Mouse (Mus musculus): ENCODE measurements around the gene 4922502D21Rik. TPM values are rescaled to one million over a fixed set of nuclear protein-coding genes. Genes with fewer than 3 reads are reported as not detected.
A peak's percentile ranks its signal among the peaks of the same experiment; 100 is the strongest.

4922502D21Rik gene
- polyA plus RNA-seq (2016; fragmentation: Nextera tagmentation; extraction: Ambion mirVana): not detected in 2 replicates

DNA sequence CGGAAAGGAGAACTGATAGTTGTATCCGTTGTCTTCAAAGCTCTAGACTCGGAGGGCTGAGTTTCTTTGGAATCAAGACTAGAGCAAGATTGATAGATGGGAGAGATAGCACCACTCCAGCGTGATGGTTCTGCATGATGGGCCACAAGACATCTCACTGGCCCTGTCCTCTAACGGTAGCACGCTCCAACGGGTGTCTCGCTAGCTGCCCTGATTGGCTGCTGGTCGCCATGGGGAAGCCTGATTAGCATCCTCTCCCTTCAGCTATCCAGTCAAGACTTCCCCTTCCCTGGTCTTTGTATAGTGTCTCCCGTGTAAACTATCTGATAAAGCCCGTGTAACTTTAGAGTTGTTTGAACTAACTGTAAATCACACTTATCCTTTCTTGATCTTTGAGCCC lies at the start of gene 4922502D21Rik:
Gene 4922502D21Rik, minus strand, starts transcription at position 187 of the 400 bp plus-strand sequence.
- ATAC-seq: no peak
- Histone ChIP-seq H3K9ac (no peak within 1 kb of the TSS), H3K4me3 (no peak within 1 kb of the TSS), H3K36me3 (no peaks in the 10 kb centered on the region), H3K27me3 (replicated peaks) (no peaks in the 10 kb centered on the region), H3K9me3 (replicated peaks) (no peaks in the 10 kb centered on the region), H3K27ac (no peak within 1 kb of the TSS), H3K4me2 (no peak within 1 kb of the TSS), H3K4me1 (no peaks in the 10 kb centered on the region)
- 45% methylated on average over 11 of the region's 11 CpGs for WGBS (ENCODE audit: insufficient replicate concordance)

DNA sequence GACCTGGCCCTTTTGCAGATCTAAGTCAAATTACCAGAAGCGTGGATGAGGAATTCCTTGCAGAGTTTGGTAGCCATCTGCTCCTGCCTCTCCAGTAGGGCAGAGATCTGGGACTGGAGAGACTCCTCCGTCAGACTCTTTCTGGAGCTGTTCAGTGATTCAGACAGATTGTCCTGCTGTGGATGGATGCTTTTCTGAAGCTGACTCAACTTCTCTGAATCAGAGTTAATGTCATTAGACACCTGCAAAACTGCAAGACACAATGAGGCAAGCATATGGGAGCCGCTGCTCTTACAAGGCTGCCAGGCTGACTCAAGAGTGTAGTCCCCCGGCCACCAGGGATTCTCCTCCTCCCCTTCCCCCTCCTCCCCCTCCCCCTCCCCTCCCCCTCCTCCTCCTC lies 48.9 kb upstream of the 4922502D21Rik start:
- H3K4me2 ChIP-seq: no peak overlapping the region
- H3K27ac ChIP-seq: no peak overlapping the region
- no peak overlapping the region for H3K9ac ChIP-seq
- no peaks in the 10 kb centered on the region for H3K9me3 ChIP-seq (replicated peaks)
- WGBS (ENCODE audit: insufficient replicate concordance): 71% methylated on average over 4 of the region's 4 CpGs
- no peaks in the 10 kb centered on the region for H3K27me3 ChIP-seq (replicated peaks)
- no peak for ATAC-seq
- no peak overlapping the region for H3K4me3 ChIP-seq
- no peaks in the 10 kb centered on the region for H3K4me1 ChIP-seq
- H3K36me3 ChIP-seq: no peaks in the 10 kb centered on the region

GRCm38 (mm10) chr6:129374937-129375471 lies 43.4 kb upstream of the 4922502D21Rik start:
- Histone ChIP-seq H3K4me2 (no peak overlapping the region), H3K4me1 (no peaks in the 10 kb centered on the region), H3K27me3 (replicated peaks) (no peaks in the 10 kb centered on the region), H3K4me3 (no peak overlapping the region), H3K36me3 (no peaks in the 10 kb centered on the region), H3K9ac (no peak overlapping the region), H3K27ac (no peak overlapping the region), H3K9me3 (replicated peaks) (no peaks in the 10 kb centered on the region)
- WGBS (ENCODE audit: insufficient replicate concordance): 21% methylated on average over 2 of the region's 2 CpGs
- ATAC-seq: no peak

GRCm38 (mm10) chr6:129369374-129370132 lies 38.0 kb upstream of the 4922502D21Rik start:
- H3K9ac ChIP-seq: no peak overlapping the region
- no peaks in the 10 kb centered on the region for H3K36me3 ChIP-seq
- no peaks in the 10 kb centered on the region for H3K27me3 ChIP-seq (replicated peaks)
- no peak for ATAC-seq
- WGBS (ENCODE audit: insufficient replicate concordance): 61% methylated on average over 7 of the region's 7 CpGs
- H3K4me3 ChIP-seq: no peak overlapping the region
- no peaks in the 10 kb centered on the region for H3K4me1 ChIP-seq
- H3K4me2 ChIP-seq: no peak overlapping the region
- no peaks in the 10 kb centered on the region for H3K9me3 ChIP-seq (replicated peaks)
- H3K27ac ChIP-seq: no peak overlapping the region

DNA sequence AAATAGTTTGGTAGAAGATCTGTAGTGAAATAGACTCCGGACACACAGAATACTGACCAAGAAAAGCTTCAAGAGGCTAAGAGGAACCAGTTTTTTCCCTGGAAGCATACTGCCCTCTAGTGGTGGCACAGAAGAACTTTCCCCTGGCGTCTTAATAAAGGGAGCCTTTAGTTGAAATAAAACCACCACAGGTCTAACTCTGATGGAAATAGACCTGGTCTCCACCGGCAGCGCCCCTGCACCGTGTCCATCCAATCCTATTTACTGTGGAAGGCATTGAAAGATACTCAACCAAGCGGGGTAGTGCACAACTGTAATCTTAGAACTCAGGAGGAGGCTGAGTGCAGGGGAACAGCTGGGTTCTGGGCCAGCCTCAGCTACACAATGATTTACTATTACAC lies 34.4 kb upstream of the 4922502D21Rik start:
- peak; percentile 46; the same call in 1 of the 2 replicates for ATAC-seq
- no peaks in the 10 kb centered on the region for H3K4me1 ChIP-seq
- H3K4me3 ChIP-seq: no peak overlapping the region
- no peaks in the 10 kb centered on the region for H3K36me3 ChIP-seq
- H3K27ac ChIP-seq: no peak overlapping the region
- no peaks in the 10 kb centered on the region for H3K27me3 ChIP-seq (replicated peaks)
- WGBS (ENCODE audit: insufficient replicate concordance): 17% methylated on average over 6 of the region's 6 CpGs
- H3K4me2 ChIP-seq: no peak overlapping the region
- H3K9ac ChIP-seq: no peak overlapping the region
- H3K9me3 ChIP-seq (replicated peaks): no peaks in the 10 kb centered on the region

DNA sequence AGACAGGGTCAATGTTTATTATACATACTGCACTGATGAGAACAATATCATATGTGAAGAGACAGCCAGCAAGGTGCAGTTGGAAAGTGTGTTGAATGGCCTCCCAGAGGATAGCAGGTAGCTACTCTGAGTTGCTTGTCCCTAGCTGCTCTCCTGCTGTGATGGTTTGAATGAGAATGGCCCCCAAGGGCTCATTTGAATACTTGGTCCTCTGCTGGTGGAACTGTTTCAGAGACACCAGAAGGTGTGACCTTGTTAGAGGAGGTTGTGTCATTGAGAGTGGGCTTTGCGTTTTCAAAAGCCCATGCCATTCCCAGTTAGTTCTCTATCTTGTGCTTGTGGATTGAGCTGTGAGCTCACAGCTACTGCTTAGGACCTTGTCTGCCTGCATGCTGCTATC lies 32.3 kb upstream of the 4922502D21Rik start:
- Histone ChIP-seq H3K4me3 (no peak overlapping the region), H3K27ac (no peak overlapping the region), H3K27me3 (replicated peaks) (no peaks in the 10 kb centered on the region), H3K36me3 (no peaks in the 10 kb centered on the region), H3K9ac (no peak overlapping the region), H3K4me1 (no peaks in the 10 kb centered on the region), H3K9me3 (replicated peaks) (no peaks in the 10 kb centered on the region), H3K4me2 (no peak overlapping the region)
- ATAC-seq: no peak
- WGBS (ENCODE audit: insufficient replicate concordance): 32% methylated on average over 1 of the region's 1 CpGs

DNA sequence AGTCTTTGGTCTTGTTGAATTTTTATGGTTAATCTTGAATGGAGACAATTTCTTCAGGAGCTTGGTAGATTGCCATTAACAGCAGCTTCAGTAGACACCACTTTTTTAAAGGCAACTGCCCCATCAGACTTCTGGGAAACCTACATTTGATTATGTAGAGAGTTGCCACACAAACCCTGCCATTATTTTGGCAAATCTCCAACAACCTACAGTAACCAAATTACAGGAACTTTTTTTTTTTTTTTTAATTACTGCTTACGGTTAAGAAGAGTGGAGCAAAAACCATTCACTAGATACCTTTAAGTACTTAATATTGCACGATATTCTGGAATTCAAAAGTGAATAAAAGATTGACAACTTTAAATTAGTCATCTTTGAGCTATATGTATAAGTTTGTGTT lies 27.9 kb upstream of the 4922502D21Rik start:
- H3K4me3 ChIP-seq: no peak overlapping the region
- no peaks in the 10 kb centered on the region for H3K27me3 ChIP-seq (replicated peaks)
- ATAC-seq: no peak
- H3K36me3 ChIP-seq: no peaks in the 10 kb centered on the region
- no peaks in the 10 kb centered on the region for H3K9me3 ChIP-seq (replicated peaks)
- no peak overlapping the region for H3K4me2 ChIP-seq
- H3K27ac ChIP-seq: no peak overlapping the region
- 77% methylated on average over 2 of the region's 2 CpGs for WGBS (ENCODE audit: insufficient replicate concordance)
- no peaks in the 10 kb centered on the region for H3K4me1 ChIP-seq
- no peak overlapping the region for H3K9ac ChIP-seq

GRCm38 (mm10) chr6:129356430-129356829 lies 24.8 kb upstream of the 4922502D21Rik start:
- no peak for ATAC-seq
- Histone ChIP-seq H3K9ac (no peak overlapping the region), H3K9me3 (replicated peaks) (no peaks in the 10 kb centered on the region), H3K36me3 (no peaks in the 10 kb centered on the region), H3K4me2 (no peak overlapping the region), H3K27ac (no peak overlapping the region), H3K27me3 (replicated peaks) (no peaks in the 10 kb centered on the region), H3K4me1 (no peaks in the 10 kb centered on the region), H3K4me3 (no peak overlapping the region)

DNA sequence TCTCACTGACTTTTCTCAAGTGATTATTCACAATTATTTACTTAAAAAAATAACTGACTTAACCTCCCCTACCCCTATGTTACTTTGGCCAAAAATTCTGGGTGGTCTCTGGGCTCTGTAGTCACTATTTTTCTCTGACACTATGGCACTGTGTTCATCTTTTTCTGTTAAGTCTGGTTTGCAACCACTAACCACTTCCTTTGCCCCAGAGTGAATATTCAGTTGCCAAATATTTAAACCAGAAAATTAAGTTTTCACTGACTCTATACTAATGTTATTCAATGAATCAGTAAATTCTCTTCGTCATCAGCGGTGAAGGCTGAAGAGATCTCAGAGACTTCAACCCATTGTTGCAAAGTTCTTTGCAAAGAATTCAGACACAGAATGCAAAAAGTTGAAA lies 24.2 kb upstream of the 4922502D21Rik start:
- Histone ChIP-seq H3K36me3 (no peaks in the 10 kb centered on the region), H3K27me3 (replicated peaks) (no peaks in the 10 kb centered on the region), H3K4me3 (no peak overlapping the region), H3K9me3 (replicated peaks) (no peaks in the 10 kb centered on the region), H3K9ac (no peak overlapping the region), H3K27ac (no peak overlapping the region), H3K4me2 (no peak overlapping the region), H3K4me1 (no peaks in the 10 kb centered on the region)
- ATAC-seq: no peak
- 92% methylated on average over 2 of the region's 2 CpGs for WGBS (ENCODE audit: insufficient replicate concordance)

- no peak overlapping the region for H3K4me3 ChIP-seq
- H3K9ac ChIP-seq: no peak overlapping the region
- no peaks in the 10 kb centered on the region for H3K36me3 ChIP-seq
- H3K27me3 ChIP-seq (replicated peaks): no peaks in the 10 kb centered on the region
- 64% methylated on average over 3 of the region's 3 CpGs for WGBS (ENCODE audit: insufficient replicate concordance)
- no peak overlapping the region for H3K27ac ChIP-seq
- H3K9me3 ChIP-seq (replicated peaks): 0 out of 2 replicates have a peak, but pooled peaks cover 8% of the 10 kb centered on the region
- no peaks in the 10 kb centered on the region for H3K4me1 ChIP-seq
- no peak overlapping the region for H3K4me2 ChIP-seq
- no peak for ATAC-seq
Observed at GRCm38 (mm10) chr6:129351091-129351490, 19.5 kb upstream of the 4922502D21Rik start.

DNA sequence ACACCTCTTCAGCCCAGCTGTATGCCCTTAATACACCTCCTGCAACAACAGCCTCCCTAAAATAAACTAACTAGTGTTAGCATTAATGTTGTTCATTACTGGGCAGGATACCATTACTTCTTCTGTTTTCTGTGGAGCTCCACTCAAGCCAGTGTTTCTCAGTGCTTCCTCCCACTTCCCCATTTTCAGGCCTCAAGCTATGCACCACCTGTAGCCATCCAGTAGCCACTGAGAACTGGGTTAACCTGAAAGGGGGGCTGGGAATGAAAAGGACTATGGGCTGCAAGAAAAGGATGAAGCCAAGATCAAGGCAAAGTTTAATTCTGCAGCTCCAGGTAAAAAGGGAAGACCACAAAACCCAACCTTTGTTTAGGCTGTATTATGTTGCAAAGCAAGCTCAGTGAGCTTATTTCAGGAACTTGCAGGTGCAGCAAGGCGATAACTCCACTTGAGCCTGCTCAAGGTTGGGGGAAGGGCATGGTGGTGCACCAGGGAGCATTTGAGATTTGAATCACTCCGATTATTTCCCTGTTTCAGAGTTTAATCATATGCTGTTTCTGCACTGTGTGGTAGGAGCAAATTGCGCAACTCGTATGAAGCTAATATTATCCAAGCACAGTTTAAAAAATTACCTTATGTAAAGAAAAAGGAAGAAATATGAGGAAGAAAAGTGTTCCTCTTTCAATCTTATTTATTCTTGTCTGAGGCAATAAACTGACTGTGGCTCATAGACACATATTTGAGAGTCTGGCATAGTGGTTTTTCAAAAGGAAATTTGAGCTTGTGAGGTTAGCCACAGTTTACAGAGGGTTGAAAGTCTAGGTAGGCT lies 18.1 kb upstream of the 4922502D21Rik start:
- peak; percentile 68 for ATAC-seq
- Histone ChIP-seq H3K27ac (no peak overlapping the region), H3K9me3 (replicated peaks) (0 out of 2 replicates have a peak, but pooled peaks cover 8% of the 10 kb centered on the region), H3K36me3 (no peaks in the 10 kb centered on the region), H3K27me3 (replicated peaks) (no peaks in the 10 kb centered on the region), H3K4me2 (no peak overlapping the region), H3K4me1 (no peaks in the 10 kb centered on the region), H3K4me3 (no peak overlapping the region), H3K9ac (no peak overlapping the region)
- WGBS (ENCODE audit: insufficient replicate concordance): 27% methylated on average over 4 of the region's 4 CpGs

DNA sequence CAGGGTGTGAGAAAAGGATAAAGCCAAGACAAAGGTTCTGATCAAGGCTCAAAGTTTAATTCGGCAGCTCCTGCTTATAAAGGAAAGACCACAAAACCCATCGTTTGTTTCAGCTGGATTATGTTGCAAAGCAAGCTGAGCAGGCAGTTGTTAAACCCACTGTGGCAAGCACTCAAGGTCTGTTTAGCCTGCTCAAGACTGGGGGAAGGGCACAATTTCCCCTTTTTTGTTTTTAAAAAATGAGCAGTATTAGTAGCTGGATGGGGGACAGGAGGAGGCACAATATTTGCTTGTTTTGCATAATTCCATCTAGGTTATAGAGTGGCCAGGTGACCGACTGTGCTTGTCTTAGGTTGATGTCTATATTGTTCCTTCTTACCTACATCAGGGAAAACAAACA lies 12.8 kb upstream of the 4922502D21Rik start:
- H3K4me1 ChIP-seq: no peaks in the 10 kb centered on the region
- 33% methylated on average over 3 of the region's 3 CpGs for WGBS (ENCODE audit: insufficient replicate concordance)
- H3K9ac ChIP-seq: no peak overlapping the region
- ATAC-seq: no peak
- no peak overlapping the region for H3K4me2 ChIP-seq
- no peaks in the 10 kb centered on the region for H3K27me3 ChIP-seq (replicated peaks)
- H3K27ac ChIP-seq: no peak overlapping the region
- 0 out of 2 replicates have a peak, but pooled peaks cover 8% of the 10 kb centered on the region for H3K9me3 ChIP-seq (replicated peaks)
- no peak overlapping the region for H3K4me3 ChIP-seq
- H3K36me3 ChIP-seq: no peaks in the 10 kb centered on the region
